Mouse (Mus musculus): ENCODE data around the gene Nt5c2. TPM values are rescaled to one million over a fixed set of nuclear protein-coding genes. Genes with fewer than 3 reads are reported as not detected.

Gene Nt5c2
- polyA plus RNA-seq, 1 experiment from 2014 or later, result 23.0 TPM

DNA sequence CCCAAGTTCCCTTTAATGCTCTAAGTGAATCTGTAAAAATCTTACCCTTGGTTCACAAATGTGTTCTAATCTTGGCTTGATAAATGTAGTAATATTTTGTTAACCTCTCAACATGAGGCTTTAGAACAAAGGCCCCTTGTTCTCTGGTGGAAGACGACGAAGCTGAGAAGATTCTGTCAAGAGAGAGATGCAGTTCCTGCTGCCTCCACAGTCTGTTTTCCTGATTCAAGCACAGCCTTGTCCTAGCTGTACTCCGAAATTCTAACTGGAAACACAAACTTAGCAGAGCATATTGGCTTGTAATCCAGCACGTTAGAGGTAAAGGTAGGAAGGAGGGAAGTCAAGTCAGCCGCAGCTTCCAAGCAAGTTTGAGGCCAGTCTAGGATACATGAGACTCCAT, 62.0 kb downstream of the Nt5c2 start:
- no peaks in the 10 kb centered on the region for H3K4me1 ChIP-seq (replicated peaks; ENCODE audit: control insufficient read depth, insufficient read depth, low read length)
- H3K9ac ChIP-seq (ENCODE audit: low read depth, low read length), result no peak overlapping the region
- no peaks in the 10 kb centered on the region for H3K27me3 ChIP-seq (replicated peaks; ENCODE audit: control insufficient read depth, insufficient read depth, low read length)
- no peak for ATAC-seq
- H3K27ac ChIP-seq (ENCODE audit: low read depth, low read length), result no peak overlapping the region
- no peak overlapping the region for H3K4me2 ChIP-seq (replicated peaks; ENCODE audit: low read depth)
- H3K4me3 ChIP-seq (ENCODE audit: low read depth, low read length), result no peak overlapping the region
- TF ChIP-seq CTCF (IDR thresholded peaks at IDR 0.05; ENCODE audit: low read depth), result no peak
- H3K36me3 ChIP-seq (ENCODE audit: control insufficient read depth, insufficient read depth), result peaks cover 8% of the 10 kb centered on the region
- no peaks in the 10 kb centered on the region for H3K9me3 ChIP-seq (ENCODE audit: control insufficient read depth)
- WGBS, result 72% methylated on average over 5 of the region's 5 CpGs

GRCm38 (mm10) chr19:46944341-46944740, 70.6 kb downstream of the Nt5c2 start:
- H3K27ac ChIP-seq (ENCODE audit: low read depth, low read length), result no peak overlapping the region
- no peak overlapping the region for H3K4me2 ChIP-seq (replicated peaks; ENCODE audit: low read depth)
- H3K9ac ChIP-seq (ENCODE audit: low read depth, low read length), result no peak overlapping the region
- H3K4me3 ChIP-seq (ENCODE audit: low read depth, low read length), result no peak overlapping the region
- no peak for ATAC-seq
- H3K27me3 ChIP-seq (replicated peaks; ENCODE audit: control insufficient read depth, insufficient read depth, low read length), result no peaks in the 10 kb centered on the region
- H3K4me1 ChIP-seq (replicated peaks; ENCODE audit: control insufficient read depth, insufficient read depth, low read length), result no peaks in the 10 kb centered on the region
- WGBS, result 89% methylated on average over 6 of the region's 6 CpGs
- H3K9me3 ChIP-seq (ENCODE audit: control insufficient read depth), result no peaks in the 10 kb centered on the region
- no peak for TF ChIP-seq CTCF (IDR thresholded peaks at IDR 0.05; ENCODE audit: low read depth)
- H3K36me3 ChIP-seq (ENCODE audit: control insufficient read depth, insufficient read depth), result peaks cover 3% of the 10 kb centered on the region; the same call in 1 of the 2 replicates

GRCm38 (mm10) chr19:46937173-46937572, 77.8 kb downstream of the Nt5c2 start:
- 38% methylated on average over 6 of the region's 6 CpGs for WGBS
- Histone ChIP-seq H3K4me2 (replicated peaks; ENCODE audit: low read depth) (no peak overlapping the region), H3K9ac (ENCODE audit: low read depth, low read length) (no peak overlapping the region), H3K9me3 (ENCODE audit: control insufficient read depth) (no peaks in the 10 kb centered on the region), H3K27ac (ENCODE audit: low read depth, low read length) (no peak overlapping the region), H3K4me3 (ENCODE audit: low read depth, low read length) (no peak overlapping the region), H3K36me3 (ENCODE audit: control insufficient read depth, insufficient read depth) (peaks cover 3% of the 10 kb centered on the region; the same call in 1 of the 2 replicates), H3K4me1 (replicated peaks; ENCODE audit: control insufficient read depth, insufficient read depth, low read length) (no peaks in the 10 kb centered on the region), H3K27me3 (replicated peaks; ENCODE audit: control insufficient read depth, insufficient read depth, low read length) (no peaks in the 10 kb centered on the region)
- no peak for ATAC-seq
- TF ChIP-seq CTCF (IDR thresholded peaks at IDR 0.05; ENCODE audit: low read depth), result no peak

- Histone ChIP-seq H3K9me3 (ENCODE audit: control insufficient read depth) (no peaks in the 10 kb centered on the region), H3K4me3 (ENCODE audit: low read depth, low read length) (no peak overlapping the region), H3K4me2 (replicated peaks; ENCODE audit: low read depth) (no peak overlapping the region), H3K36me3 (ENCODE audit: control insufficient read depth, insufficient read depth) (no peaks in the 10 kb centered on the region), H3K27ac (ENCODE audit: low read depth, low read length) (no peak overlapping the region), H3K4me1 (replicated peaks; ENCODE audit: control insufficient read depth, insufficient read depth, low read length) (no peaks in the 10 kb centered on the region), H3K27me3 (replicated peaks; ENCODE audit: control insufficient read depth, insufficient read depth, low read length) (no peaks in the 10 kb centered on the region), H3K9ac (ENCODE audit: low read depth, low read length) (no peak overlapping the region)
- no peak for TF ChIP-seq CTCF (IDR thresholded peaks at IDR 0.05; ENCODE audit: low read depth)
- WGBS, result 70% methylated on average over 4 of the region's 4 CpGs
- no peak for ATAC-seq
Observed at GRCm38 (mm10) chr19:46934025-46934424, 80.9 kb downstream of the Nt5c2 start.

GRCm38 (mm10) chr19:46932608-46933007, 82.3 kb downstream of the Nt5c2 start:
- H3K9ac ChIP-seq (ENCODE audit: low read depth, low read length), result no peak overlapping the region
- no peaks in the 10 kb centered on the region for H3K4me1 ChIP-seq (replicated peaks; ENCODE audit: control insufficient read depth, insufficient read depth, low read length)
- H3K27ac ChIP-seq (ENCODE audit: low read depth, low read length), result no peak overlapping the region
- no peak overlapping the region for H3K4me2 ChIP-seq (replicated peaks; ENCODE audit: low read depth)
- H3K36me3 ChIP-seq (ENCODE audit: control insufficient read depth, insufficient read depth), result no peaks in the 10 kb centered on the region
- H3K9me3 ChIP-seq (ENCODE audit: control insufficient read depth), result no peaks in the 10 kb centered on the region
- H3K4me3 ChIP-seq (ENCODE audit: low read depth, low read length), result no peak overlapping the region
- no peaks in the 10 kb centered on the region for H3K27me3 ChIP-seq (replicated peaks; ENCODE audit: control insufficient read depth, insufficient read depth, low read length)
- ATAC-seq, result no peak
- TF ChIP-seq CTCF (IDR thresholded peaks at IDR 0.05; ENCODE audit: low read depth), result no peak
- 72% methylated on average over 5 of the region's 5 CpGs for WGBS

GRCm38 (mm10) chr19:46930026-46930425, 84.9 kb downstream of the Nt5c2 start:
- 81% methylated on average over 5 of the region's 5 CpGs for WGBS
- Histone ChIP-seq H3K27me3 (replicated peaks; ENCODE audit: control insufficient read depth, insufficient read depth, low read length) (no peaks in the 10 kb centered on the region), H3K4me1 (replicated peaks; ENCODE audit: control insufficient read depth, insufficient read depth, low read length) (no peaks in the 10 kb centered on the region), H3K4me3 (ENCODE audit: low read depth, low read length) (no peak overlapping the region), H3K36me3 (ENCODE audit: control insufficient read depth, insufficient read depth) (no peaks in the 10 kb centered on the region), H3K9me3 (ENCODE audit: control insufficient read depth) (no peaks in the 10 kb centered on the region), H3K27ac (ENCODE audit: low read depth, low read length) (no peak overlapping the region), H3K4me2 (replicated peaks; ENCODE audit: low read depth) (no peak overlapping the region), H3K9ac (ENCODE audit: low read depth, low read length) (no peak overlapping the region)
- ATAC-seq, result no peak
- TF ChIP-seq CTCF (IDR thresholded peaks at IDR 0.05; ENCODE audit: low read depth), result no peak

DNA sequence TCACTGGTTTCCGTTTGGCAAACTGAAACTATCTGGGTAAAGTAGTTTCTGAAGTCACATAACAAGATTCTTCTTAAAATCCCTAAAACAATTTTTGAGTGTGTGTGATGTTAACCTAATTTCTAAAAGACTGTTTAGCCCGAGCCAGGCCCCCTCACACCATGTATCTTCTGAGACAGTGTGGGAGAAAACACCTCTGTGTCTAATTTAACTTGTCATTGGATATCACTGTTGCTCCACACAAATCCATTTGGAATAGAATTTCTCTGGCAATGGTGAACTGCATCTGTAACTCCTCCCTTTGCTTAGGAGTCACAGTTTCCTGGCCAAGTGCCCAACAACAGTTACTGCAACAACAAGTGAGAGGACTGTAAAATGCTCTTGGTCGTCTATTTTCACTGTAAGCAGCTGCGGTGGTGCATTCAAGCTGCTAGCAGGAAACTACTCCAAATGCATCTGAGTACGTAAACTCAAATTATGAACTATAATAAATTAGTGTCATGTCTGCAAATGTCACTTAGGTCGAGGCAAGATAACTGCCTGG, 85.8 kb downstream of the Nt5c2 start:
- no peaks in the 10 kb centered on the region for H3K9me3 ChIP-seq (ENCODE audit: control insufficient read depth)
- no peaks in the 10 kb centered on the region for H3K36me3 ChIP-seq (ENCODE audit: control insufficient read depth, insufficient read depth)
- TF ChIP-seq CTCF (IDR thresholded peaks at IDR 0.05; ENCODE audit: low read depth), result no peak
- H3K27ac ChIP-seq (ENCODE audit: low read depth, low read length), result no peak overlapping the region
- H3K9ac ChIP-seq (ENCODE audit: low read depth, low read length), result no peak overlapping the region
- H3K4me2 ChIP-seq (replicated peaks; ENCODE audit: low read depth), result no peak overlapping the region
- no peaks in the 10 kb centered on the region for H3K27me3 ChIP-seq (replicated peaks; ENCODE audit: control insufficient read depth, insufficient read depth, low read length)
- WGBS, result 41% methylated on average over 6 of the region's 6 CpGs
- H3K4me1 ChIP-seq (replicated peaks; ENCODE audit: control insufficient read depth, insufficient read depth, low read length), result no peaks in the 10 kb centered on the region
- H3K4me3 ChIP-seq (ENCODE audit: low read depth, low read length), result no peak overlapping the region
- no peak for ATAC-seq

All from intestine, postnatal 0 days (tissue).